Mouse (Mus musculus): ENCODE results near the gene Mgat4c. TPM values are rescaled to one million over a fixed set of nuclear protein-coding genes. Genes with fewer than 3 reads are reported as not detected.
A peak's percentile ranks its signal among the peaks of the same experiment; 100 is the strongest.

The Mgat4c gene
- total and polyA plus RNA-seq, 2 experiments from 2014 or later = 50.3 to 81.8 TPM

DNA sequence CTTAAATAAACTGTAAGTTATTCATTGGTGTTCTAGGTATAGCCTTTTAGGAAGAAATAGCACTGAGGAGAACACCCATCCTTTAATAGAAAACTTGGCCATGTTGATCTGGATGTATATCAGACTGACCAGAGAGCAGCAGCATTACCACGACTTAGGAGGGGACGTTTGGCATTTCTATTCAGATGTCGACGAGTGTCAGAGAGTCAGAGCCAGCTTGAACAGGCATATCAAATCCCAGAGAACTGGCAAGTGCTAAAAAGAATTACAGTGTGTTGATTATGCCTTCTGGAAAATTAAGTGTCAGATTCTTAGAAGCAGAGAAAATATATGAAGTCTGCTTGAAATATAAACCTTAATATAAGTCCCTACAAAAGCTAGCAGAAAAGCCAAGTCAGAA lies 89.9 kb downstream of the Mgat4c start:
- Histone ChIP-seq H3K4me2 (ENCODE audit: low read depth, low read length, poor library complexity, severe bottlenecking) (no peak overlapping the region), H3K4me1 (ENCODE audit: insufficient read depth, low read length) (no peaks in the 10 kb centered on the region), H3K9ac (replicated peaks; ENCODE audit: low read length, poor library complexity, severe bottlenecking) (no peak overlapping the region), H3K9me3 (ENCODE audit: low read length) (no peaks in the 10 kb centered on the region), H3K27ac (ENCODE audit: low read depth, low read length) (no peak overlapping the region), H3K36me3 (ENCODE audit: insufficient read depth, low read length) (no peaks in the 10 kb centered on the region), H3K27me3 (ENCODE audit: insufficient read depth, low read length) (no peaks in the 10 kb centered on the region), H3K4me3 (ENCODE audit: low read depth, low read length) (no peak overlapping the region)
- TF ChIP-seq CTCF (IDR thresholded peaks at IDR 0.05) = no peak
- ATAC-seq (ENCODE audit: low FRiP score) (no peak), DNase-seq (ENCODE audit: low spot score) (no peak)
- 68% methylated on average over 4 of the region's 4 CpGs for WGBS

DNA sequence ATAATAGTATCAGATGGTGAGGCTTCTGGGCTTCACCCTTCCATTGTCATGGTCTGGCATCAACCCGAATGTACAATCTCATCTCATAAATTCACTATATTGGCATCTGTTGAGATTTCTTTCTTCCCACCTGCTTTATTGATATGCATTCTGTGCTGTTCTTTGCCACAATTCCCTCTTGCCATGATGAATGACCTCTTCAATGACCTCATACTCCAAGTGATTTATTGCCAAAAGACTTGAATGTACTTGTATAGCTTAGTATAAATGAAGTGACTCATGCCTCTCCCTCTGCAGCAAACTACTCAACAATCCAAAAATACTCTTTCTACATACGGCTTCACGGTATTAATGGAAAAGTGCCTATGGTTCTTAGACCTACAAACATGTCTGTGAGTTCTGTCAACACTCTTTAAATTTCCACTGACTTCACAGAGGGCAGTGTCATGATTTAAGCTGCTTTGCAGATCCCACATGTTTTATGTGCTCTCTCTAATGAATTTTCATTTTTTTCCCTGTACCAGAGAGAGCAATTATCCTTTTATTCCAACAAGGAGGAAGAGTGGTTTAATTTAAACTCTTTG lies 102.0 kb downstream of the Mgat4c start:
- H3K4me2 ChIP-seq (ENCODE audit: low read depth, low read length, poor library complexity, severe bottlenecking) = no peak overlapping the region
- ATAC-seq (ENCODE audit: low FRiP score) (no peak), DNase-seq (ENCODE audit: low spot score) (no peak)
- H3K4me3 ChIP-seq (ENCODE audit: low read depth, low read length) = no peak overlapping the region
- H3K36me3 ChIP-seq (ENCODE audit: insufficient read depth, low read length) = no peaks in the 10 kb centered on the region
- H3K9me3 ChIP-seq (ENCODE audit: low read length) = no peaks in the 10 kb centered on the region
- no peak overlapping the region for H3K9ac ChIP-seq (replicated peaks; ENCODE audit: low read length, poor library complexity, severe bottlenecking)
- H3K27ac ChIP-seq (ENCODE audit: low read depth, low read length) = no peak overlapping the region
- 81% methylated on average over 3 of the region's 3 CpGs for WGBS
- H3K4me1 ChIP-seq (ENCODE audit: insufficient read depth, low read length) = no peaks in the 10 kb centered on the region
- TF ChIP-seq CTCF (IDR thresholded peaks at IDR 0.05) = no peak
- H3K27me3 ChIP-seq (ENCODE audit: insufficient read depth, low read length) = no peaks in the 10 kb centered on the region

DNA sequence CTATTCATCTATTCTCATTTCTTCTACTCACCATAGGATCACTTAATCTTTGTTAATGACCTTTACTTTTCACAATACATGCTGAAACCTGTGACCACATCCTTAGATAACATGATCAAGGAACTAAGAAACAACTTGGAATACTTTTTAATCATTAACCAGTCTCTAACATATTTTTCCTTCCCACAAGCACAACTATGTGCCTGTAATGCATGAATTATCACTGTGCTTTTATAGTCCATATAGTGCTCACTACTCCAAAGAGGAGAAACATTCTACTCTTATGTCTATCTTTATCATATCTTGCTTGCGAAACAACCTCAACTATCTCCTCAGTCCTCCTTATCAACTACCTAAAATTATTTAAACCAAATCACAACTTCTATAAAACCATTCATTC lies 114.2 kb downstream of the Mgat4c start:
- Histone ChIP-seq H3K27ac (ENCODE audit: low read depth, low read length) (no peak overlapping the region), H3K4me2 (ENCODE audit: low read depth, low read length, poor library complexity, severe bottlenecking) (no peak overlapping the region), H3K4me1 (ENCODE audit: insufficient read depth, low read length) (no peaks in the 10 kb centered on the region), H3K27me3 (ENCODE audit: insufficient read depth, low read length) (no peaks in the 10 kb centered on the region), H3K36me3 (ENCODE audit: insufficient read depth, low read length) (no peaks in the 10 kb centered on the region), H3K9me3 (ENCODE audit: low read length) (no peaks in the 10 kb centered on the region), H3K9ac (replicated peaks; ENCODE audit: low read length, poor library complexity, severe bottlenecking) (no peak overlapping the region), H3K4me3 (ENCODE audit: low read depth, low read length) (no peak overlapping the region)
- TF ChIP-seq CTCF (IDR thresholded peaks at IDR 0.05) = no peak
- WGBS = 98% methylated on average over 1 of the region's 1 CpGs
- no peak for DNase-seq (ENCODE audit: low spot score)
- no peak for ATAC-seq (ENCODE audit: low FRiP score)

DNA sequence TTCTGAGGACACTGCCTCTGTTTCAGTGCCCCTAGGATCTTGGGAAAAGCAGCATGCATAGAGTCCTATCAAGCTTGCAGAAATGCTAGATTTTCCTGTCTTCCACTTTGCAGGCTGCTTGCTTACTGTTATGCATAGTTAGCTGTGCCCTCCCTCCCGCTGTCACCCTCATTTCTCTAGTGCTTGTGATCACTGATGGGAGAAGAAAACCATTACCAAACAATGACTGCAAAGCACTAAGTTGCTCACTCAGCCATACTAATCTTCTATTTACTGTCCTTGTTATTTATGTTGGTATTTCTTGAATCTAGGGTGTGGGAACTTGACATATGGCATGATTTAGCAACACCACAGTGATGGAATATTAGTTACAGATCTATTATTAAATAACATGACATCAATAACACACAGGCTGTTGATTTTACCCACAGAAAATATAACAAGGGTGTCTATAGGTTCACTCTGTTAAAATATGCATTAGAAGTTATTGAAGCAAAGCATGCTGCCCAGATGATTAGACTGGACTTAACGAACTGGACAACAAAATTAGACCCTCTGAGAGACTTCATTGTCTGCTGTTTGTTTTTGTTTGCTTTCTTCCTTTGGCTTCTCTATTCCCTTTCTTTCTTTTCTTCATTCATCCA lies 117.7 kb downstream of the Mgat4c start:
- H3K9me3 ChIP-seq (ENCODE audit: low read length) = no peaks in the 10 kb centered on the region
- DNase-seq (ENCODE audit: low spot score) = peak; percentile 32
- no peak for ATAC-seq (ENCODE audit: low FRiP score)
- H3K27me3 ChIP-seq (ENCODE audit: insufficient read depth, low read length) = no peaks in the 10 kb centered on the region
- H3K4me3 ChIP-seq (ENCODE audit: low read depth, low read length) = no peak overlapping the region
- H3K27ac ChIP-seq (ENCODE audit: low read depth, low read length) = no peak overlapping the region
- H3K4me2 ChIP-seq (ENCODE audit: low read depth, low read length, poor library complexity, severe bottlenecking) = no peak overlapping the region
- H3K36me3 ChIP-seq (ENCODE audit: insufficient read depth, low read length) = no peaks in the 10 kb centered on the region
- 22% methylated on average over 2 of the region's 2 CpGs for WGBS
- no peaks in the 10 kb centered on the region for H3K4me1 ChIP-seq (ENCODE audit: insufficient read depth, low read length)
- no peak overlapping the region for H3K9ac ChIP-seq (replicated peaks; ENCODE audit: low read length, poor library complexity, severe bottlenecking)
- no peak for TF ChIP-seq CTCF (IDR thresholded peaks at IDR 0.05)

DNA sequence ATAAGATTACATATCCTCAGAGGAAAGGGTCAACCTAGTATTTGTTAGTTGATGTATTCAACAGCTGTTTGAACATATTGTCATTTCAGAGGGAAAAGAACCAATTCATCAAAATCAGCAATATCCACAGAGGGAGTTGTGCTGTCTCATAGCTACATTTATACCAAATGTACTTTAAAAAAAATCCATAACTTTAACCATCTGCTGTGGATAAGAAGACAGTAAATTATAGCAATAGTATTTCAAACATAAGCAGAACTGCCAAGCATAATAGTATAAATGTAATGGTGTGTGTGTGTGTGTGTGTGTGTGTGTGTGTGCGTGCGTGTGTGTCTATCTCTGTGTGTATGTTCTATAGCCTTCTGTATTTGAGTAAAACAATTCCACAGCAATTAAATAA lies 127.5 kb downstream of the Mgat4c start:
- H3K4me2 ChIP-seq (ENCODE audit: low read depth, low read length, poor library complexity, severe bottlenecking) = no peak overlapping the region
- no peak overlapping the region for H3K9ac ChIP-seq (replicated peaks; ENCODE audit: low read length, poor library complexity, severe bottlenecking)
- H3K36me3 ChIP-seq (ENCODE audit: insufficient read depth, low read length) = no peaks in the 10 kb centered on the region
- DNase-seq (ENCODE audit: low spot score) (no peak), ATAC-seq (ENCODE audit: low FRiP score) (no peak)
- H3K4me3 ChIP-seq (ENCODE audit: low read depth, low read length) = no peak overlapping the region
- H3K9me3 ChIP-seq (ENCODE audit: low read length) = no peaks in the 10 kb centered on the region
- H3K4me1 ChIP-seq (ENCODE audit: insufficient read depth, low read length) = no peaks in the 10 kb centered on the region
- H3K27ac ChIP-seq (ENCODE audit: low read depth, low read length) = no peak overlapping the region
- TF ChIP-seq CTCF (IDR thresholded peaks at IDR 0.05) = no peak
- H3K27me3 ChIP-seq (ENCODE audit: insufficient read depth, low read length) = no peaks in the 10 kb centered on the region
- WGBS = 88% methylated on average over 2 of the region's 2 CpGs

DNA sequence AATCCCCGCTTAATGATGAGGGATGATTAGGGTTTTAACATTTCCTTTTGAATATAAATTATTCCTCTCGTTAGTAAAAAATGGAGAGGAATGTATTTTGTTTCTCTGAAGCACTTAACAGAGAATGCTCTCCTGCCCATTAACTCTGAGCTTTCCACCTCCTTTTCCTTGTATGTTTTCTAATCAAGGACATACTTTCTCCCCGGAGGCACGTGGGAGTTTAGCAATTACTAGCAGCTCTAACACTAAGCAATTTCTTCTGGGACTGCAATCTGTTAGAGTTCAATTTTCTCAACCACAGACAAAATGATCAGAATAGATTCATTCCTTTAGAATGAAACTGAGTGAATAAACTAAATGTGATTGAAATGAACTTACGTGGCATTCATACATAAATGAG lies 135.6 kb downstream of the Mgat4c start:
- no peak for TF ChIP-seq CTCF (IDR thresholded peaks at IDR 0.05)
- ATAC-seq (ENCODE audit: low FRiP score) = no peak
- Histone ChIP-seq H3K27me3 (ENCODE audit: insufficient read depth, low read length) (no peaks in the 10 kb centered on the region), H3K4me3 (ENCODE audit: low read depth, low read length) (no peak overlapping the region), H3K27ac (ENCODE audit: low read depth, low read length) (no peak overlapping the region), H3K9me3 (ENCODE audit: low read length) (no peaks in the 10 kb centered on the region), H3K4me1 (ENCODE audit: insufficient read depth, low read length) (no peaks in the 10 kb centered on the region), H3K4me2 (ENCODE audit: low read depth, low read length, poor library complexity, severe bottlenecking) (no peak overlapping the region), H3K36me3 (ENCODE audit: insufficient read depth, low read length) (no peaks in the 10 kb centered on the region), H3K9ac (replicated peaks; ENCODE audit: low read length, poor library complexity, severe bottlenecking) (no peak overlapping the region)
- peak; percentile 38 for DNase-seq (ENCODE audit: low spot score)
- WGBS = 51% methylated on average over 5 of the region's 5 CpGs
